Mouse (Mus musculus): ENCODE measurements around the gene Tmem121. TPM values are rescaled to one million over a fixed set of nuclear protein-coding genes. Genes with fewer than 3 reads are reported as not detected.
A peak's percentile ranks its signal among the peaks of the same experiment; 100 is the strongest.

Tmem121 gene
- polyA plus RNA-seq, 1 experiment from 2014 or later: 0.39 TPM

GRCm38 (mm10) chr12:113148381-113149035, 37.2 kb upstream of the Tmem121 start:
- Histone ChIP-seq H3K36me3 (ENCODE audit: control insufficient read depth, insufficient read depth) (no peaks in the 10 kb centered on the region), H3K4me1 (ENCODE audit: control insufficient read depth, low read depth, low read length) (peaks cover 47% of the 10 kb centered on the region), H3K27ac (ENCODE audit: low read length) (no peak overlapping the region), H3K9ac (ENCODE audit: low read depth, low read length) (no peak overlapping the region), H3K27me3 (ENCODE audit: control insufficient read depth, insufficient read depth, low read depth, low read length) (peaks cover 49% of the 10 kb centered on the region), H3K4me2 (ENCODE audit: low read depth, low read length) (no peak overlapping the region), H3K9me3 (replicated peaks; ENCODE audit: control insufficient read depth, low read length) (no peaks in the 10 kb centered on the region), H3K4me3 (ENCODE audit: low read depth, low read length) (no peak overlapping the region)
- peak; percentile 25 for ATAC-seq (ENCODE audit: low read depth)
- WGBS (ENCODE audit: insufficient replicate concordance): 24% methylated on average over 16 of the region's 16 CpGs

GRCm38 (mm10) chr12:113149341-113149740, 36.4 kb upstream of the Tmem121 start:
- Histone ChIP-seq H3K27me3 (ENCODE audit: control insufficient read depth, insufficient read depth, low read depth, low read length) (peaks cover 43% of the 10 kb centered on the region), H3K27ac (ENCODE audit: low read length) (no peak overlapping the region), H3K36me3 (ENCODE audit: control insufficient read depth, insufficient read depth) (no peaks in the 10 kb centered on the region), H3K4me2 (ENCODE audit: low read depth, low read length) (no peak overlapping the region), H3K9me3 (replicated peaks; ENCODE audit: control insufficient read depth, low read length) (no peaks in the 10 kb centered on the region), H3K4me3 (ENCODE audit: low read depth, low read length) (no peak overlapping the region), H3K4me1 (ENCODE audit: control insufficient read depth, low read depth, low read length) (peaks cover 47% of the 10 kb centered on the region), H3K9ac (ENCODE audit: low read depth, low read length) (no peak overlapping the region)
- WGBS (ENCODE audit: insufficient replicate concordance): 63% methylated on average over 4 of the region's 4 CpGs
- no peak for ATAC-seq (ENCODE audit: low read depth)

DNA sequence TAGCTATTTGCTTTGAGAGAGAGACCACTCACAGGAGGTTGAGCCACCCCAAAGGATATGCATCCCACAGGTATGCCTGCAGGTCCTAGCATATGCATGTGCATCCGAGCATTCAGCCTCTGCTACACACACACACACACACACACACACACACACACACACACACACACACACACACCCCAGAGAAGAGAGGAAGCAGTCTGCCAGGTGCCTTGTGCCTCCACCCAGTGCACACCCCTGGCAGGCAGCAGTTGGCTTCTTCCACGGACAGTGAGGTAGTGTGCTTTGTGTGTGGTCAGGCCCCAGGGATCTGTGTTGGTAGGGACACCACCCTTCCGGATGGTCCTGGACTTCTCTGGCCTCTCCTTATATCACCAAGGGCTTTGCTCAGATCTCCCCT, 35.8 kb upstream of the Tmem121 start:
- H3K9ac ChIP-seq (ENCODE audit: low read depth, low read length): no peak overlapping the region
- ATAC-seq (ENCODE audit: low read depth): no peak
- no peak overlapping the region for H3K27ac ChIP-seq (ENCODE audit: low read length)
- no peak overlapping the region for H3K4me3 ChIP-seq (ENCODE audit: low read depth, low read length)
- H3K36me3 ChIP-seq (ENCODE audit: control insufficient read depth, insufficient read depth): no peaks in the 10 kb centered on the region
- WGBS (ENCODE audit: insufficient replicate concordance): 48% methylated on average over 3 of the region's 3 CpGs
- peaks cover 49% of the 10 kb centered on the region for H3K4me1 ChIP-seq (ENCODE audit: control insufficient read depth, low read depth, low read length)
- H3K4me2 ChIP-seq (ENCODE audit: low read depth, low read length): no peak overlapping the region
- no peaks in the 10 kb centered on the region for H3K9me3 ChIP-seq (replicated peaks; ENCODE audit: control insufficient read depth, low read length)
- H3K27me3 ChIP-seq (ENCODE audit: control insufficient read depth, insufficient read depth, low read depth, low read length): peaks cover 43% of the 10 kb centered on the region

GRCm38 (mm10) chr12:113150591-113150990, 35.1 kb upstream of the Tmem121 start:
- no peak overlapping the region for H3K4me3 ChIP-seq (ENCODE audit: low read depth, low read length)
- no peaks in the 10 kb centered on the region for H3K9me3 ChIP-seq (replicated peaks; ENCODE audit: control insufficient read depth, low read length)
- 41% methylated on average over 4 of the region's 4 CpGs for WGBS (ENCODE audit: insufficient replicate concordance)
- H3K4me2 ChIP-seq (ENCODE audit: low read depth, low read length): no peak overlapping the region
- peaks cover 56% of the 10 kb centered on the region for H3K4me1 ChIP-seq (ENCODE audit: control insufficient read depth, low read depth, low read length)
- peaks cover 43% of the 10 kb centered on the region for H3K27me3 ChIP-seq (ENCODE audit: control insufficient read depth, insufficient read depth, low read depth, low read length)
- no peak for ATAC-seq (ENCODE audit: low read depth)
- no peak overlapping the region for H3K27ac ChIP-seq (ENCODE audit: low read length)
- no peaks in the 10 kb centered on the region for H3K36me3 ChIP-seq (ENCODE audit: control insufficient read depth, insufficient read depth)
- H3K9ac ChIP-seq (ENCODE audit: low read depth, low read length): no peak overlapping the region

DNA sequence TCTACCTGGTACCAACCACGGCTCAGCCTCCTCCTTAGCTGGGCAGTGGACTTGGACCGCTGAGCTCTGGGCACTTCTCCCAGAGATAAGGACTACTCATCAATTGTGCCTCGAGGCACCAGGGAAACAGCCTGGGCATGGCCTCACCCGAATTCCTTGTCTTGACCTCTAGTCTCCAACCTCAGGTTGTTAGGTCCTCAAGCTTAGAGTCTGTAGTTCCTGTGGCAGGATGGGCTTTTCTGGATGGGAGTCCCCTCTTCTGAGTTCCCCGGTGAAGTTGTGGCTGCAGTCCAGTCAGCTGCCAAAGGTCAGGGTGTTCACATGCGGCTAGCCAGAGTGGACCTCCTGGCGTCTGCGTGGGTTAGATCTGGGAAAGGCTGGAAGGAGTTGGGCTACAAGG, 34.7 kb upstream of the Tmem121 start:
- Histone ChIP-seq H3K9me3 (replicated peaks; ENCODE audit: control insufficient read depth, low read length) (no peaks in the 10 kb centered on the region), H3K9ac (ENCODE audit: low read depth, low read length) (no peak overlapping the region), H3K36me3 (ENCODE audit: control insufficient read depth, insufficient read depth) (no peaks in the 10 kb centered on the region), H3K27me3 (ENCODE audit: control insufficient read depth, insufficient read depth, low read depth, low read length) (peaks cover 43% of the 10 kb centered on the region), H3K4me3 (ENCODE audit: low read depth, low read length) (no peak overlapping the region), H3K27ac (ENCODE audit: low read length) (no peak overlapping the region), H3K4me1 (ENCODE audit: control insufficient read depth, low read depth, low read length) (peaks cover 56% of the 10 kb centered on the region), H3K4me2 (ENCODE audit: low read depth, low read length) (peak overlapping the region; percentile 78; the same call in 1 of the 2 replicates)
- no peak for ATAC-seq (ENCODE audit: low read depth)
- 47% methylated on average over 8 of the region's 8 CpGs for WGBS (ENCODE audit: insufficient replicate concordance)

- H3K4me3 ChIP-seq (ENCODE audit: low read depth, low read length): peak overlapping the region; percentile 57
- H3K36me3 ChIP-seq (ENCODE audit: control insufficient read depth, insufficient read depth): no peaks in the 10 kb centered on the region
- H3K4me1 ChIP-seq (ENCODE audit: control insufficient read depth, low read depth, low read length): peaks cover 51% of the 10 kb centered on the region
- no peak overlapping the region for H3K27ac ChIP-seq (ENCODE audit: low read length)
- ATAC-seq (ENCODE audit: low read depth): no peak
- H3K27me3 ChIP-seq (ENCODE audit: control insufficient read depth, insufficient read depth, low read depth, low read length): peaks cover 39% of the 10 kb centered on the region
- WGBS (ENCODE audit: insufficient replicate concordance): under 1% methylated on average over 36 of the region's 36 CpGs
- H3K9ac ChIP-seq (ENCODE audit: low read depth, low read length): peak overlapping the region; percentile 58
- no peaks in the 10 kb centered on the region for H3K9me3 ChIP-seq (replicated peaks; ENCODE audit: control insufficient read depth, low read length)
- peak overlapping the region; percentile 78 for H3K4me2 ChIP-seq (ENCODE audit: low read depth, low read length)
These were observed 34.0 kb upstream of the Tmem121 start for GRCm38 (mm10) chr12:113151661-113152271.

DNA sequence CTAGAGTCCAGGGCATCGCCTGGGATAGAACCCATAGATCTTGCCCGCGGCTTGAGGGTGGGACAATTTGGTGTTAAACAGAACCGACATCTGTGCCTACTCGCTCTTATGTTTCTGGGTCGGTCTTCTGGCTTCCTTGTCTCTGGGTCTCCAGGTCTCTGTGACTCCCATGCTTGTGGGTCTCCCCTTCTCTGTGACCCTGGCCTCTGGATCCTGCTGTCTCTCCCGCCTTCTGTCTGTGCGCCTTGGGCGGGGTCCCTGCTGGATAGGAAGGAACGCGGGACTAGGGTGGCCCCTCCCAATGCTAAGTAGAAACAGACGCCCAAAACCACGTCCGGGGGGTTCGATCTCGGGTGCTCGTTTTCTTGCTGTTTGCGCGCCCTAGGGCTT, 33.5 kb upstream of the Tmem121 start:
- Histone ChIP-seq H3K9ac (ENCODE audit: low read depth, low read length) (peak overlapping the region; percentile 58), H3K4me1 (ENCODE audit: control insufficient read depth, low read depth, low read length) (peaks cover 52% of the 10 kb centered on the region), H3K27me3 (ENCODE audit: control insufficient read depth, insufficient read depth, low read depth, low read length) (peaks cover 34% of the 10 kb centered on the region), H3K4me2 (ENCODE audit: low read depth, low read length) (peak overlapping the region; percentile 78), H3K4me3 (ENCODE audit: low read depth, low read length) (peak overlapping the region; percentile 57), H3K9me3 (replicated peaks; ENCODE audit: control insufficient read depth, low read length) (no peaks in the 10 kb centered on the region), H3K36me3 (ENCODE audit: control insufficient read depth, insufficient read depth) (no peaks in the 10 kb centered on the region), H3K27ac (ENCODE audit: low read length) (no peak overlapping the region)
- no peak for ATAC-seq (ENCODE audit: low read depth)
- WGBS (ENCODE audit: insufficient replicate concordance): 5% methylated on average over 19 of the region's 19 CpGs

GRCm38 (mm10) chr12:113152991-113153525, 32.7 kb upstream of the Tmem121 start:
- Histone ChIP-seq H3K4me2 (ENCODE audit: low read depth, low read length) (no peak overlapping the region), H3K27ac (ENCODE audit: low read length) (no peak overlapping the region), H3K27me3 (ENCODE audit: control insufficient read depth, insufficient read depth, low read depth, low read length) (peaks cover 32% of the 10 kb centered on the region), H3K9me3 (replicated peaks; ENCODE audit: control insufficient read depth, low read length) (no peaks in the 10 kb centered on the region), H3K9ac (ENCODE audit: low read depth, low read length) (no peak overlapping the region), H3K36me3 (ENCODE audit: control insufficient read depth, insufficient read depth) (no peaks in the 10 kb centered on the region), H3K4me1 (ENCODE audit: control insufficient read depth, low read depth, low read length) (peaks cover 48% of the 10 kb centered on the region), H3K4me3 (ENCODE audit: low read depth, low read length) (no peak overlapping the region)
- ATAC-seq (ENCODE audit: low read depth): no peak
- 78% methylated on average over 6 of the region's 6 CpGs for WGBS (ENCODE audit: insufficient replicate concordance)

DNA sequence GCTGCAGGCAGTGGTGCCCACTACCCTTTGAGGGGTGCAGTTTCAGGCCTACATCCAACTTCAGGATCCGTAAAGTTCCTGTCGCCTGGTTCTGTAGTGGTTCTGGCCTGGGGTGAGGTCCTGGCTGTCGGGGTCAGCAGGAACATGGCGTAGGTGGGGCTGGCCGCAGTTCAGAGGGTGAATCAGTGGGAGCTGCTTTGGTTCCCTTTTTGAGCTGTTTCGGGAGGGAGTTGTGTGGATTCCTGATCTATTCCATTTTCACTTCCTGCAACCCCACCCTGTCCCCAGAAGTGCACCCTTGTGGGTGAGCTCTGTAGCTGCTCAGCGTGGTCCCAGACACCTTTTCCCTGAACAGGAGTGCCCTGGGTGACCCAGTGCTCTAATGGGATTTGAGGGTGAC, 31.8 kb upstream of the Tmem121 start:
- Histone ChIP-seq H3K9ac (ENCODE audit: low read depth, low read length) (no peak overlapping the region), H3K27ac (ENCODE audit: low read length) (no peak overlapping the region), H3K4me2 (ENCODE audit: low read depth, low read length) (no peak overlapping the region), H3K9me3 (replicated peaks; ENCODE audit: control insufficient read depth, low read length) (no peaks in the 10 kb centered on the region), H3K27me3 (ENCODE audit: control insufficient read depth, insufficient read depth, low read depth, low read length) (peaks cover 29% of the 10 kb centered on the region), H3K36me3 (ENCODE audit: control insufficient read depth, insufficient read depth) (no peaks in the 10 kb centered on the region), H3K4me1 (ENCODE audit: control insufficient read depth, low read depth, low read length) (peaks cover 40% of the 10 kb centered on the region), H3K4me3 (ENCODE audit: low read depth, low read length) (no peak overlapping the region)
- ATAC-seq (ENCODE audit: low read depth): no peak
- 82% methylated on average over 7 of the region's 7 CpGs for WGBS (ENCODE audit: insufficient replicate concordance)
